ENCODE assay signal across 9 mouse cellular contexts in genomic region chr17:73515506-73515905, GRCm38 (mm10).
"Had no signal": no experiment of that assay in that cellular context is flagged by ENCODE, and none has a peak within 500 bp of the region (broad histone marks: within the 10 kb centered on the region; RNA-seq: fewer than 3 reads in every experiment).

No protein-coding gene starts in this region.

- DNase-seq: kidney, adult 9 months; kidney, postnatal 36 days; lung, adult 18-20 months; lung, postnatal 36 days; midbrain, embryonic 14.5 days; spleen, adult 18-20 months; thymus, adult 2 months; thymus, postnatal 25 days had no signal

- ATAC-seq: intestine, postnatal 0 days had no signal
